Mouse (Mus musculus) liver, embryonic 14.5 days (tissue): ENCODE measurements around the gene Rabep2.

ENCODE experiments used
- CTCF ChIP-seq: IDR thresholded peaks from 2 replicates; pipeline ENCODE4 v1.5.1; 2016; ENCODE audit warnings: antibody characterized with exemption, low read depth, control low read depth
- EP300 ChIP-seq: IDR thresholded peaks from 2 replicates; pipeline ENCODE4 v1.6.1; 2016; ENCODE audit warnings: antibody characterized with exemption, low read depth

DNA sequence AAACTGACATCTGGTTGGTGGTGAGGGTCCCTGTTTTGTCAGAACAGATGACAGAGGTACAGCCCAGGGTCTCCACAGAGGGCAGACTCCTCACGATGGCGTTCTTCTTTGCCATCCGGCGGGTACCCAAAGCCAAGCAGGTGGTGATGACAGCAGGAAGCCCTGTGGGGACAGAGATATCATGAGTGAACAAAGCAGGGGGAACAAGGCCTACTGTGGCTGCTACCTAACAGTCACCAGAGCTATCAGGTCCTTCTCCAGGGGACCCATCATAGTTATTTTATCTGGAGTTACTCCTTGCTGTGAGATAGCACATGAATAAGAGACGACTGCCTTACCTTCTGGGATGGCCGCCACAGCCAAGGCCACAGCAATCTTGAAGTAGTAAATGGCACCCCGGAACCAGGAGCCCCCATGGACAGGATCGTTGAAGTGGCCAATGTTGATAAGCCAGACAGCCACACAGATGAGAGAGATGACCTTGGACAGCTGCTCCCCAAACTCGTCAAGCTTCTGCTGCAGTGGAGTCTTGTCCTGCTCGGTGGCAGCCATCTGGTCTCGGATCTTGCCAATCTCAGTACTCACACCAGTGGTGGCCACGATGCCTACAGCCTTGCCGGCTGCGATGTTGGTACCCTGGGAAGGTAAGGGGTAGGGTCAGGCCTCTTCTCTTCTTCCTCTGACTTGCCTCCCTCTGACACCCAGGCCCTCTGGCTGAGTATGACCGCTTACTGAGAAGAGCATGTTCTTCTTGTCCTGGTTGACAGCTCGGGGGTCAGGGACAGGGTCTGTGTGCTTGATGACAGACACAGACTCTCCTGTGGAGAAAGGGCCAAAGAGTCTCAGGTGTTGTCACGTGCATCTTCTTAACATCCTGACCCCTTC lies 28.1 kb downstream of the Rabep2 start:
- TF ChIP-seq CTCF = no peak
- no peak for TF ChIP-seq EP300
